ENCODE assay signal across 10 mouse cellular contexts in genomic region chr8:43948807-43949206, GRCm38 (mm10).
DNase-seq lines count a peak whose midpoint lies in the region; ATAC-seq lines count a peak whose summit lies in the region.
"Had no signal": no experiment of that assay in that cellular context is flagged by ENCODE, and none has a peak within 500 bp of the region (broad histone marks: within the 10 kb centered on the region; RNA-seq: fewer than 3 reads in every experiment).

No protein-coding gene starts in this region.

- H3K27me3 ChIP-seq in heart, embryonic 10.5 days (ENCODE audit: insufficient read depth, poor library complexity, severe bottlenecking), result no peaks in the 10 kb centered on the region
- H3K27me3 ChIP-seq in liver, embryonic 12.5 days (replicated peaks), result no peaks in the 10 kb centered on the region
- no peaks in the 10 kb centered on the region for H3K27me3 ChIP-seq in liver, embryonic 11.5 days (replicated peaks; ENCODE audit: control insufficient read depth, insufficient read depth, low read length)
- no peaks in the 10 kb centered on the region for H3K27me3 ChIP-seq in forebrain, embryonic 16.5 days (replicated peaks; ENCODE audit: control insufficient read depth, insufficient read depth, low read length)
- H3K27me3 ChIP-seq in midbrain, embryonic 14.5 days (ENCODE audit: control insufficient read depth, insufficient read depth, low read length), result no peaks in the 10 kb centered on the region

- H3K9ac ChIP-seq in liver, embryonic 12.5 days, result no peak overlapping the region
- no peak overlapping the region for H3K9ac ChIP-seq in liver, embryonic 11.5 days (ENCODE audit: low read depth, low read length)
- H3K9ac ChIP-seq in forebrain, embryonic 16.5 days (replicated peaks; ENCODE audit: low read depth, low read length), result no peak overlapping the region
- 0 out of 2 replicates have a peak overlapping the region, but pooled peaks have one; percentile 20 for H3K9ac ChIP-seq in midbrain, embryonic 14.5 days (replicated peaks; ENCODE audit: low read length)

- no peak for DNase-seq in heart, embryonic 10.5 days (ENCODE audit: low spot score)
- no peak for DNase-seq in heart, postnatal 4 days
- DNase-seq in liver, embryonic 11.5 days (ENCODE audit: low spot score), result no peak
- peak; percentile 37 for DNase-seq in midbrain, embryonic 14.5 days
- DNase-seq in ovary, postnatal 14 days (ENCODE audit: low spot score), result no peak
- DNase-seq: gastrocnemius, postnatal 36 days had no signal

- peak overlapping the region; percentile 46 for H3K4me3 ChIP-seq in heart, embryonic 10.5 days
- H3K4me3 ChIP-seq in liver, embryonic 12.5 days, result no peak overlapping the region
- H3K4me3 ChIP-seq in liver, embryonic 11.5 days (ENCODE audit: low read depth, low read length), result no peak overlapping the region
- no peak overlapping the region; the same call in 1 of the 2 replicates for H3K4me3 ChIP-seq in forebrain, embryonic 16.5 days (replicated peaks; ENCODE audit: low read length)
- no peak overlapping the region for H3K4me3 ChIP-seq in midbrain, embryonic 14.5 days (replicated peaks; ENCODE audit: low read depth, low read length)

- no peaks in the 10 kb centered on the region for H3K36me3 ChIP-seq in heart, embryonic 10.5 days
- no peaks in the 10 kb centered on the region for H3K36me3 ChIP-seq in liver, embryonic 12.5 days
- H3K36me3 ChIP-seq in liver, embryonic 11.5 days (ENCODE audit: control insufficient read depth, insufficient read depth, low read length), result no peaks in the 10 kb centered on the region
- H3K36me3 ChIP-seq in forebrain, embryonic 16.5 days (ENCODE audit: control insufficient read depth, insufficient read depth), result no peaks in the 10 kb centered on the region
- no peaks in the 10 kb centered on the region for H3K36me3 ChIP-seq in midbrain, embryonic 14.5 days (ENCODE audit: control insufficient read depth, insufficient read depth, low read length)

- no peaks in the 10 kb centered on the region for H3K9me3 ChIP-seq in heart, embryonic 10.5 days
- H3K9me3 ChIP-seq in liver, embryonic 12.5 days (replicated peaks), result no peaks in the 10 kb centered on the region
- no peaks in the 10 kb centered on the region for H3K9me3 ChIP-seq in liver, embryonic 11.5 days (ENCODE audit: control insufficient read depth, low read length)
- no peaks in the 10 kb centered on the region for H3K9me3 ChIP-seq in forebrain, embryonic 16.5 days (ENCODE audit: control insufficient read depth, low read length)
- H3K9me3 ChIP-seq in midbrain, embryonic 14.5 days (ENCODE audit: control insufficient read depth, low read length), result no peaks in the 10 kb centered on the region

- H3K4me1 ChIP-seq in heart, embryonic 10.5 days, result 0 out of 2 replicates have a peak, but pooled peaks cover 4% of the 10 kb centered on the region
- H3K4me1 ChIP-seq in liver, embryonic 12.5 days, result no peaks in the 10 kb centered on the region
- H3K4me1 ChIP-seq in liver, embryonic 11.5 days (replicated peaks; ENCODE audit: control insufficient read depth, insufficient read depth, low read length), result no peaks in the 10 kb centered on the region
- peaks cover 9% of the 10 kb centered on the region for H3K4me1 ChIP-seq in forebrain, embryonic 16.5 days (replicated peaks; ENCODE audit: control insufficient read depth, insufficient read depth, low read length)
- no peaks in the 10 kb centered on the region for H3K4me1 ChIP-seq in midbrain, embryonic 14.5 days (ENCODE audit: control insufficient read depth, insufficient read depth, low read length)

- WGBS in heart, embryonic 10.5 days, result 3% methylated on average over 6 of the region's 6 CpGs
- 3% methylated on average over 6 of the region's 6 CpGs for WGBS in liver, embryonic 12.5 days (ENCODE audit: insufficient replicate concordance)
- 4% methylated on average over 6 of the region's 6 CpGs for WGBS in liver, embryonic 11.5 days
- 29% methylated on average over 6 of the region's 6 CpGs for WGBS in forebrain, embryonic 16.5 days
- 32% methylated on average over 6 of the region's 6 CpGs for WGBS in midbrain, embryonic 14.5 days

- H3K4me2 ChIP-seq in liver, embryonic 12.5 days, result 0 out of 2 replicates have a peak overlapping the region, but pooled peaks have one; percentile 6
- H3K4me2 ChIP-seq in liver, embryonic 11.5 days, result no peak overlapping the region; the same call in 1 of the 2 replicates
- peak overlapping the region; percentile 1 for H3K4me2 ChIP-seq in forebrain, embryonic 16.5 days (ENCODE audit: low read length)
- peak overlapping the region; percentile 38 for H3K4me2 ChIP-seq in midbrain, embryonic 14.5 days (ENCODE audit: low read length)

- no peak for ATAC-seq in liver, embryonic 12.5 days
- no peak for ATAC-seq in liver, embryonic 11.5 days (replicated peaks; ENCODE audit: low FRiP score)
- no peak for ATAC-seq in forebrain, embryonic 16.5 days
- ATAC-seq in midbrain, embryonic 14.5 days (ENCODE audit: low FRiP score, low TSS enrichment), result no peak
- ATAC-seq in inflammation-experienced regulatory T-cells, adult 6 months, result no peak
- ATAC-seq: intestine, postnatal 0 days had no signal

- no peak overlapping the region; the same call in 1 of the 2 replicates for H3K27ac ChIP-seq in heart, embryonic 10.5 days
- no peak overlapping the region for H3K27ac ChIP-seq in liver, embryonic 12.5 days
- no peak overlapping the region for H3K27ac ChIP-seq in liver, embryonic 11.5 days (ENCODE audit: low read depth, low read length)
- no peak overlapping the region for H3K27ac ChIP-seq in forebrain, embryonic 16.5 days (ENCODE audit: low read length)
- H3K27ac ChIP-seq in midbrain, embryonic 14.5 days (replicated peaks; ENCODE audit: low read depth, low read length), result peak overlapping the region; percentile 50
